Mouse (Mus musculus): ENCODE results near the gene Retn. TPM values are rescaled to one million over a fixed set of nuclear protein-coding genes. Genes with fewer than 3 reads are reported as not detected.
A peak's percentile ranks its signal among the peaks of the same experiment; 100 is the strongest.

Retn gene
- 1 to 10 TPM; 2.0 to 2.3 TPM for total RNA-seq (2021)
- long read RNA-seq, experiment 1, transcript Retn-201 (5 exons, 874 nt) = major isoform, 7 of 8 reads
- long read RNA-seq, experiment 1, partial matches to known transcripts = 0 of 8 reads
- long read RNA-seq, experiment 1, other reads (novel, unspliced or antisense) = 1 of 8 reads
- long read RNA-seq, experiment 2, transcript Retn-201 (5 exons, 874 nt) = major isoform, 5 of 5 reads
- long read RNA-seq, experiment 2, partial matches to known transcripts = 0 of 5 reads
- long read RNA-seq, experiment 2, other reads (novel, unspliced or antisense) = 0 of 5 reads

GRCm38 (mm10) chr8:3655526-3655925 is at the start of gene Retn:
TSS of gene Retn (plus strand) at chr8:3655770.
- intact Hi-C loops (cut with DNase I) = no loop called here
- DNase-seq = no peak

- DNase-seq = no peak
- intact Hi-C loops (cut with DNase I) = no loop called here
These were observed 49.0 kb upstream of the Retn start for GRCm38 (mm10) chr8:3606593-3606992.

- no peak for DNase-seq
- intact Hi-C loops (cut with DNase I) = no loop called here
These were observed 47.7 kb upstream of the Retn start for GRCm38 (mm10) chr8:3607822-3608221.

GRCm38 (mm10) chr8:3609046-3609815 is 46.3 kb upstream of the Retn start:
- intact Hi-C loops (cut with DNase I) = no loop called here
- DNase-seq = no peak

GRCm38 (mm10) chr8:3609816-3610150 is 45.8 kb upstream of the Retn start:
- DNase-seq = no peak
- intact Hi-C loops (cut with DNase I) = no loop called here

GRCm38 (mm10) chr8:3621199-3621970 is 34.2 kb upstream of the Retn start, which contains the start of the genes Xab2 and Pet100:
TSS of gene Xab2 (minus strand) at chr8:3621316.
TSS of gene Pet100 (plus strand) at chr8:3621548.
- intact Hi-C loops (cut with DNase I) = no loop called here
- DNase-seq = peak; percentile 97

- intact Hi-C loops (cut with DNase I) = no loop called here
- DNase-seq = no peak
These were observed 33.5 kb upstream of the Retn start for GRCm38 (mm10) chr8:3622119-3622518.

- no peak for DNase-seq
- intact Hi-C loops (cut with DNase I) = loop anchor here (5.0 kb wide), 1 partner anchor 47 kb away; the partner anchor contains the start of gene Fcor
These were observed 30.1 kb upstream of the Retn start, which contains the start of gene Pcp2 for GRCm38 (mm10) chr8:3625445-3625844. TSS of gene Pcp2 (minus strand) at chr8:3625545.

GRCm38 (mm10) chr8:3626971-3627370 is 28.6 kb upstream of the Retn start:
- no peak for DNase-seq
- intact Hi-C loops (cut with DNase I) = loop anchor here (5.0 kb wide), 1 partner anchor 45 kb away; the partner anchor contains the start of gene Fcor

- no peak for DNase-seq
- intact Hi-C loops (cut with DNase I) = loop anchor here (5.0 kb wide), 1 partner anchor 44 kb away; the partner anchor contains the start of gene Fcor
These were observed 27.6 kb upstream of the Retn start for GRCm38 (mm10) chr8:3628014-3628413.

- intact Hi-C loops (cut with DNase I) = no loop called here
- no peak for DNase-seq
These were observed 24.7 kb upstream of the Retn start, which contains the start of gene Stxbp2 for GRCm38 (mm10) chr8:3630647-3631477. TSS of gene Stxbp2 (plus strand) at chr8:3630955.

GRCm38 (mm10) chr8:3631478-3631875 is 24.1 kb upstream of the Retn start:
- intact Hi-C loops (cut with DNase I) = no loop called here
- no peak for DNase-seq

GRCm38 (mm10) chr8:3645804-3646203 is 9.8 kb upstream of the Retn start:
- peak in 1 of 2 experiments; percentile 15 for DNase-seq

GRCm38 (mm10) chr8:3646824-3647531 is 8.6 kb upstream of the Retn start:
- intact Hi-C loops (cut with DNase I) = no loop called here

More at GRCm38 (mm10) chr8:3645804-3646203, 9.8 kb upstream of the Retn start:
- intact Hi-C loops (cut with DNase I) = no loop called here

GRCm38 (mm10) chr8:3647561-3647960 is 8.0 kb upstream of the Retn start:
- DNase-seq = no peak
- intact Hi-C loops (cut with DNase I) = no loop called here

More at GRCm38 (mm10) chr8:3646824-3647531, 8.6 kb upstream of the Retn start:
- DNase-seq = no peak

- intact Hi-C loops (cut with DNase I) = no loop called here
- DNase-seq = no peak
These were observed 7.3 kb upstream of the Retn start for GRCm38 (mm10) chr8:3648268-3648667.

- intact Hi-C loops (cut with DNase I) = no loop called here
- DNase-seq = no peak
These were observed 6.6 kb upstream of the Retn start for GRCm38 (mm10) chr8:3648990-3649389.

- no peak for DNase-seq
- intact Hi-C loops (cut with DNase I) = no loop called here
These were observed 2.7 kb upstream of the Retn start for GRCm38 (mm10) chr8:3652845-3653244.
